Mouse (Mus musculus) midbrain, embryonic 11.5 days (tissue): ENCODE measurements at regions not wholly inside any gene's neighbourhood (a gene's known extent, or its start where the extent isn't known, plus 50 kb on each side); places are given as distances from the start of the nearest gene placed in this dataset.

Experiments
- ATAC-seq: fragments of 200-750 bp; cut with Nextera tagmentation; 2 replicates; pipeline ENCODE4 v1.8.0; 2017; ENCODE audit warnings: moderate TSS enrichment, moderate library complexity; ENCODE audit not compliant: low FRiP score
- DNase-seq: peaks from one replicate; pipeline ENCODE4 v3.0.0; 2015; ENCODE audit warnings: low spot score; ENCODE audit errors: missing footprints
- H3K27ac ChIP-seq: fragments of 300-500 bp; sonication (generic); 2 replicates; pipeline ENCODE4 v1.5.1; 2014; ENCODE audit warnings: low read depth, low read length
- H3K27me3 ChIP-seq: fragments of 300-500 bp; sonication (generic); 2 replicates; pipeline ENCODE4 v1.6.1; 2014; ENCODE audit warnings: mild to moderate bottlenecking, low read length, moderate library complexity, mixed read lengths; ENCODE audit not compliant: control insufficient read depth, insufficient read depth
- H3K36me3 ChIP-seq: fragments of 300-500 bp; sonication (generic); 2 replicates; pipeline ENCODE4 v1.6.1; 2014; ENCODE audit warnings: mild to moderate bottlenecking, low read length, moderate library complexity, mixed read lengths; ENCODE audit not compliant: control insufficient read depth, insufficient read depth
- H3K4me1 ChIP-seq: fragments of 300-500 bp; sonication (generic); 2 replicates; pipeline ENCODE4 v1.6.1; 2014; ENCODE audit warnings: low read length; ENCODE audit not compliant: control insufficient read depth, insufficient read depth
- H3K4me2 ChIP-seq: fragments of 300-500 bp; sonication (generic); 2 replicates; pipeline ENCODE4 v1.6.1; 2014; ENCODE audit warnings: mild to moderate bottlenecking, moderate library complexity
- H3K4me3 ChIP-seq: fragments of 300-500 bp; sonication (generic); 2 replicates; pipeline ENCODE4 v1.5.1; 2014; ENCODE audit warnings: low read depth, low read length
- H3K9ac ChIP-seq: fragments of 300-500 bp; sonication (generic); 2 replicates; pipeline ENCODE4 v1.6.1; 2014; ENCODE audit warnings: low read length
- H3K9me3 ChIP-seq: fragments of 300-500 bp; sonication (generic); 2 replicates; pipeline ENCODE4 v1.6.1; 2016; ENCODE audit warnings: low read length; ENCODE audit not compliant: control insufficient read depth
- WGBS: fragments of 180-500 bp; shearing (Covaris S2); extraction: QIAGEN DNeasy Blood & Tissue Kit; methylation state at CpG from one replicate; pipeline ENCODE4 v1.1.7; 2014; 5-methylcytosine and 5-hydroxymethylcytosine counted together

DNA sequence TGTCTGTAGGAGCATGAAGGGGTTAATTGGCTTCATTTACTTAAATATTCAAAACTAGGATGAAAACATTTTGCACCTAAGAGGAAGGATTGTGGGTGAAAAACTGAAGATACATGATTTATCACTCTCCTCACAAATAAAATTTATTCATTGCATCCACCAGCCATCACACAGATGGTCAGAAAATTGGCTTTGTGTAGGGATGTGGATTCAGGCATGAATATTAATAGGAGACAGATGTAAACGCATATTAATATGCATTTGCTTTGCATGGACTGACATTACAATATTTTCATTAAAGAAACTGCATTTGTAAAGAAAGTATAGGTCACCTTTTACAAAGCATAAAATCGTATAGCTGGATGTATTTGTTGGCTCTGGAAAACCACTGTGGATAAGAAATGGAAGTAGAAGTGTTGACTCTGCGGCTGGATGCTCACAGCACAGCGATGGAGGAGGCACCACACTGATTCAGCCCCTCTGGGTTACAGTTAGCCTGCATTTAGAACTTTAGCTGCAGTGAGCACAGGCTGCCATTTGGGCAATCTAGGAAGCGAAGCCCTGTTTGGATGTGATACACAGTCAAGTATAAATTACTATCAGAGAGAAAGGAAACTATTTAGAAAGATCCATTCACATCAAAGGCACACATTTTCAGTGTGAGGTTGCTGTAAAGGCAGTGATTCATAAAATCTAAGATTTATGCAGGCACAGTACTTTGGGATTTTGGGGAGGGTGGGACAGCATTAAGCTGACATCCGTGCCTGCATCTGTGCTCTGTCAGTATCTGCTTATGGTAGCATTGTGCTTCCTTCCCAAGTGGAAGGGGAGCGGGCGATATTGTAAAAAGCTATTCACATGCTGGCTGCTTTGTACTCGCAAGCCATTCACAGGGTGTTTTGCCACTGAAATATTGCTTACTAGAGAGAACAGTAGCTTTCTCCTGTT is 135.1 kb upstream of the Fam92a start:
- peak; percentile 63 for ATAC-seq
- DNase-seq: peak; percentile 86
- Histone ChIP-seq H3K9ac (no peak overlapping the region), H3K27ac (peak overlapping the region; percentile 17; the same call in 1 of the 2 replicates), H3K27me3 (no peaks in the 10 kb centered on the region), H3K36me3 (no peaks in the 10 kb centered on the region), H3K4me3 (no peak overlapping the region), H3K4me2 (no peak overlapping the region), H3K9me3 (no peaks in the 10 kb centered on the region), H3K4me1 (peaks cover 7% of the 10 kb centered on the region)
- 69% methylated on average over 9 of the region's 9 CpGs for WGBS

GRCm38 (mm10) chr4:12287079-12287686 is 115.4 kb upstream of the Fam92a start:
- no peaks in the 10 kb centered on the region for H3K36me3 ChIP-seq
- H3K4me1 ChIP-seq: no peaks in the 10 kb centered on the region
- no peaks in the 10 kb centered on the region for H3K27me3 ChIP-seq
- H3K9ac ChIP-seq: no peak overlapping the region
- H3K4me3 ChIP-seq: no peak overlapping the region
- DNase-seq (peak; percentile 66), ATAC-seq (no peak)
- no peak overlapping the region for H3K27ac ChIP-seq
- no peaks in the 10 kb centered on the region for H3K9me3 ChIP-seq
- no peak overlapping the region for H3K4me2 ChIP-seq
- WGBS: 75% methylated on average over 4 of the region's 4 CpGs

DNA sequence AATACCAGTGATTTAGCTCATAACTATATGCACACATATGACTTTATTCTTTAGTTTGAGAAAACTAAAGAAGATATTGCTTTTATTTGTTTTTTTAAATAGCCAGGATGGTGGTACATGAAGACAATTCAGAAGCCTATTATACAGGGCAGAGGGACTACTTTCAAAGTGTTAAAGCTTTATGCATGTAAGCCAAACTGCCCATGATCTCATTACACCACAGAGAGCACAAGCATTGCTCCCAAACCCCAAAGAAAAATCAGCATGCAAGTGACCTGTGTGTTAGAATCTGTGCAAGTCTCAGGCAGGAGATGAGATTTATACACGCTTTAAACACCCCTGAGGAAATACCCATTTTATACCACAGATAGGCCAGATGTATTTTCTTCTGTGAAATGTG is 114.6 kb upstream of the Fam92a start:
- Histone ChIP-seq H3K9me3 (no peaks in the 10 kb centered on the region), H3K9ac (no peak overlapping the region), H3K36me3 (no peaks in the 10 kb centered on the region), H3K4me1 (no peaks in the 10 kb centered on the region), H3K4me2 (no peak overlapping the region), H3K27me3 (no peaks in the 10 kb centered on the region), H3K27ac (no peak overlapping the region), H3K4me3 (no peak overlapping the region)
- ATAC-seq (no peak; the same call in 1 of the 2 replicates), DNase-seq (peak; percentile 2)
- 84% methylated on average over 1 of the region's 1 CpGs for WGBS

GRCm38 (mm10) chr4:12285983-12286382 is 114.2 kb upstream of the Fam92a start:
- Histone ChIP-seq H3K4me2 (no peak overlapping the region), H3K9ac (no peak overlapping the region), H3K4me3 (no peak overlapping the region), H3K9me3 (no peaks in the 10 kb centered on the region), H3K4me1 (no peaks in the 10 kb centered on the region), H3K27me3 (no peaks in the 10 kb centered on the region), H3K27ac (no peak overlapping the region), H3K36me3 (no peaks in the 10 kb centered on the region)
- ATAC-seq (peak; percentile 76), DNase-seq (no peak)

- Histone ChIP-seq H3K9ac (no peak overlapping the region), H3K4me1 (no peaks in the 10 kb centered on the region), H3K9me3 (no peaks in the 10 kb centered on the region), H3K4me2 (no peak overlapping the region), H3K36me3 (no peaks in the 10 kb centered on the region), H3K27ac (no peak overlapping the region), H3K4me3 (no peak overlapping the region), H3K27me3 (no peaks in the 10 kb centered on the region)
- DNase-seq (peak; percentile 75), ATAC-seq (no peak)
- WGBS: 81% methylated on average over 3 of the region's 3 CpGs
Measured at GRCm38 (mm10) chr4:12277949-12278348, 106.1 kb upstream of the Fam92a start.

DNA sequence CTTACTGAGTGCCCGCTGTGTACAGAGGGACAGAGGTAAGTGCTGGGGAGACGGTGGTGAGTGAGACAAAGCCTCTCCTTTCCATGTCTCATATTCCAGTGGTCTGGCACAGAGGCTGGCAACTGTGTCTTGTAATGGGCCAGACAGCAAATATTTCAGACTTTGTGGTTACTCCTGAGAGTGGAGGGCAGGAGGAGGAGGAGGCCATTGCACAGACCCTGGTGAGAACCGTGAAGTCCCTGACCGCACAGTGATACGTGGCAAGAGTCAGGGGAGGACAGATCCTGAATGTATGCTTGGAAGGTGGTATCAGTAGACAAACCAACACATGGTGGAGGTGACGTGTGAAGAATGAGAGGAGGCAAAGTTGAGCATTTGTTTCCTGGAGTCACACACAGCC is 101.6 kb upstream of the Fam92a start:
- WGBS: 80% methylated on average over 6 of the region's 6 CpGs
- Histone ChIP-seq H3K36me3 (no peaks in the 10 kb centered on the region), H3K9me3 (no peaks in the 10 kb centered on the region), H3K27ac (no peak overlapping the region), H3K27me3 (no peaks in the 10 kb centered on the region), H3K4me3 (no peak overlapping the region), H3K9ac (no peak overlapping the region), H3K4me1 (no peaks in the 10 kb centered on the region), H3K4me2 (no peak overlapping the region)
- no peak for DNase-seq
- ATAC-seq: no peak

DNA sequence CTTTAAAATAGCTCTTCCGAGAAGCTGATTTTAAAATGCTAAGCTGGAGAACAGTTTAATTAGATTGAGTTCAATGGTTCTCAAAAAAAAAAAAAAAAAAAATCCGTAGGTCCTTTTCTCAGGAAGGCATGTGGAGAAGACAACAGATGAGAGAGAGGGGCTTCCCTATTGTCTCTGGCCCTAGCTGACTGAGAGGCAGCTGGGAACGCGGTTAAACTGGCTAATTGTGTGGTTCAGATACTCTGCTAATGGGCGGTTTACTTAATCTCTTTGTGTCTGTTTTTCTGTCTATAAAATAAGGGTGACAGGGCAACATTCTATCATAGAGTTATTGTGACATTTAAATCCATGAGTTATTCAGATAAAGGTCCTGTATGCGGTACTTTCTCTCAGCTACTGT is 101.1 kb upstream of the Fam92a start:
- Histone ChIP-seq H3K27me3 (no peaks in the 10 kb centered on the region), H3K27ac (no peak overlapping the region), H3K4me3 (no peak overlapping the region), H3K9me3 (no peaks in the 10 kb centered on the region), H3K36me3 (no peaks in the 10 kb centered on the region), H3K4me1 (no peaks in the 10 kb centered on the region), H3K9ac (no peak overlapping the region), H3K4me2 (no peak overlapping the region)
- WGBS: 31% methylated on average over 6 of the region's 6 CpGs
- ATAC-seq (no peak), DNase-seq (no peak)

DNA sequence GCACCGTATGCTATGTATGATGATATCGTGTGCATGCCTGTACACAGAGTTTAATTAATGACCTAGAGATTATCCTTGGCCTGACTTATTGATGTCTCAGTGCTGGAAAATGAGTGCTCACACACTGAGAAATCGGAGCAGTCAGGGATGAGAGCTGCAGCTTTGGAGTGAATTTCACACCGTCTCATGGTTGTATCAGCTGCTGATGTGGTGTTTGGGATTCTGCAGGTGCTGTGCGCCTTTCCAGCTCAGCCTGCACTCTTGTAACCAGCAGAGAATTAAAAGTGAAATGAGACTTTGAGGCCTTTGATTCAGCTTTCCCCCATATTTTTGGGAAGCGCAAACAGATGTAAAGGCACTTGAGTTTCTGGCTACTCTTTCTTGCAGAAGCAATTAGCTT is 100.6 kb upstream of the Fam92a start:
- Histone ChIP-seq H3K9me3 (no peaks in the 10 kb centered on the region), H3K27ac (no peak overlapping the region), H3K9ac (no peak overlapping the region), H3K4me2 (no peak overlapping the region), H3K4me3 (no peak overlapping the region), H3K36me3 (no peaks in the 10 kb centered on the region), H3K27me3 (no peaks in the 10 kb centered on the region), H3K4me1 (no peaks in the 10 kb centered on the region)
- ATAC-seq (no peak), DNase-seq (no peak)
- 68% methylated on average over 6 of the region's 6 CpGs for WGBS

DNA sequence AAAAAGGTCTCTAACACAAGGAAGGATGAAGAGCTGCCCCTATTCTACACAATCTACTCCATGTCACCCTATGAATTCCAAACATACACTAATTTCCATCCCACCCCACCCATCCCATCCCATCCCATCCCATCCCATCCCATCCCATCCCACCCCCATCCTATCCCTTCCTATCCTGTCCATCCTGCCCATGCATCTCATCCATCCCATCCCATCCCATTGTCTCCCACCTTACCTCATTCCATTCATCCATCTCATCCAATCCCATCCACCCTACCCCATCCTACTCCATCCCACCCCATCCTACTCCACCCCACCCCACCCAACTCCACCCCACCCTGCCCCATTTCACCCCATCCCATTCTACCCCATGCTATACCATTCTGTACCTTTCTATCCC is 91.9 kb upstream of the Fam92a start:
- H3K27ac ChIP-seq: no peak overlapping the region
- no peak overlapping the region for H3K4me2 ChIP-seq
- H3K9ac ChIP-seq: no peak overlapping the region
- DNase-seq (no peak), ATAC-seq (peak; percentile 47; the same call in 1 of the 2 replicates)
- H3K9me3 ChIP-seq: no peaks in the 10 kb centered on the region
- H3K4me1 ChIP-seq: peaks cover 3% of the 10 kb centered on the region
- no peak overlapping the region for H3K4me3 ChIP-seq
- no peaks in the 10 kb centered on the region for H3K36me3 ChIP-seq
- no peaks in the 10 kb centered on the region for H3K27me3 ChIP-seq
